ENCODE assay signal across 8 mouse cellular contexts in the genomic region with DNA sequence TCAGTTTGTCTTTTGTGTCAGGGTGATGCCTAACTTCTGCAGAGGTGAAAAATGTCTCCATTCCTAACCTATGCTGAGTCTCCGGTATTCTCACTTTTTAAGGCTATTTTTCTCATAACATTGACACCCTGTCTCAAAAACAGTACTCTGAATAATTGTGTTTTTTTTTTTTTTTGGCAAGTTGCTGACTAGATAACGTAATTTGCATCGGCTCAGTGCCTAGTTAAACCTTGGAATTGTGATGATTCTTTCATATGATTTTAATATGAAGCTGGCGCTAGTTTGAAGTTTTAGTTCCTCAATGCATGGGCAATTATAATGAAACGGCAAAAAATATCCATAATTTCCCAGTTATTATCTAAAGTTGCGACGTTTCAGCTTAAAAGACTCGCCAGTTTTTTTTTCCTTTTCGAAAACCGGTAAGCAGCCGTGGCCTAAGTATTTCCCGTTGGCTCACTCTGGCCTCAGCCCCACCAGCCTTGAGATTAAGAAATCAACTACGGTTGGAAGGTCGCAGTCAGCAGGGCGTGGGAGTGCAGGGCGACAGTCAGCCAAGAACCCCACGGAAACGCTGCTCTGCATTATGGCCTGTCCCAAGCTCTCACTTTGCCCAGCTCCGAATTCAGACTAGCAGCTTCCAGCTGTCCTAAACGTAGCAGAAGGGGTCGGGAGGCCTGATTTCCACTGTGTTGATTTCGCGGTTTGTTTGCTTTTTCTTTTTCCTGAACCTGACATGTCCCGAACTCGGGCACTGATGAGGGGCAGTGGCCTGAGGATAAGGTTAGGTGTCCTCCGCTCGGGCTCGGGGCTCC. TPM values are rescaled to one million over a fixed set of nuclear protein-coding genes. Genes with fewer than 3 reads are reported as not detected.
DNase-seq lines count a peak whose midpoint lies in the region; ATAC-seq and TF ChIP-seq lines count a peak whose summit lies in the region.

No protein-coding gene starts in this region.

- H3K9ac ChIP-seq in intestine, embryonic 15.5 days: peak overlapping the region; percentile 79
- peak overlapping the region; percentile 77 for H3K9ac ChIP-seq in lung, embryonic 14.5 days

- peak; percentile 71 for DNase-seq in embryo, embryonic 10 days (ENCODE audit: low spot score)
- no peak for DNase-seq in embryo, embryonic 10.5 days (ENCODE audit: low spot score)
- DNase-seq in ES-CJ7 (ENCODE audit: low read depth, low spot score): peak; percentile 63
- peak; percentile 82 to 84 for DNase-seq in cerebellum, postnatal 14 days
- peak; percentile 26 to 70 for DNase-seq in gastrocnemius, postnatal 4 days (ENCODE audit: low spot score in 2 of 2)
- peak; percentile 72 for DNase-seq in lung, embryonic 14.5 days
- DNase-seq in skeletal muscle tissue, adult 2 months (ENCODE audit: low read depth, low spot score): peak; percentile 82

- ATAC-seq in intestine, embryonic 15.5 days: peak; percentile 58
- ATAC-seq in lung, embryonic 14.5 days (ENCODE audit: insufficient read depth): peak; percentile 25

- H3K4me1 ChIP-seq in intestine, embryonic 15.5 days (replicated peaks): no peaks in the 10 kb centered on the region
- no peaks in the 10 kb centered on the region for H3K4me1 ChIP-seq in lung, embryonic 14.5 days (ENCODE audit: insufficient read depth)

- peak overlapping the region; percentile 67 for H3K4me2 ChIP-seq in intestine, embryonic 15.5 days (replicated peaks)
- H3K4me2 ChIP-seq in lung, embryonic 14.5 days: peak overlapping the region; percentile 81

- H3K9me3 ChIP-seq in intestine, embryonic 15.5 days: no peaks in the 10 kb centered on the region
- H3K9me3 ChIP-seq in lung, embryonic 14.5 days (ENCODE audit: low read depth, low read length): no peaks in the 10 kb centered on the region

- TF ChIP-seq CTCF in lung, embryonic 14.5 days (IDR thresholded peaks at IDR 0.05; ENCODE audit: low read depth): no peak

- H3K4me3 ChIP-seq in intestine, embryonic 15.5 days (replicated peaks): peak overlapping the region; percentile 67
- peak overlapping the region; percentile 75 for H3K4me3 ChIP-seq in lung, embryonic 14.5 days (ENCODE audit: low read depth, low read length)

- H3K36me3 ChIP-seq in intestine, embryonic 15.5 days: no peaks in the 10 kb centered on the region
- peaks cover 4% of the 10 kb centered on the region; the same call in 1 of the 2 replicates for H3K36me3 ChIP-seq in lung, embryonic 14.5 days (ENCODE audit: insufficient read depth)

- WGBS in intestine, embryonic 15.5 days: 6% methylated on average over 28 of the region's 28 CpGs
- WGBS in lung, embryonic 14.5 days: 4% methylated on average over 28 of the region's 28 CpGs

- H3K27me3 ChIP-seq in intestine, embryonic 15.5 days (replicated peaks): no peaks in the 10 kb centered on the region
- no peaks in the 10 kb centered on the region for H3K27me3 ChIP-seq in lung, embryonic 14.5 days (ENCODE audit: insufficient read depth, low read length)

- H3K27ac ChIP-seq in intestine, embryonic 15.5 days: peak overlapping the region; percentile 99
- peak overlapping the region; percentile 97 for H3K27ac ChIP-seq in lung, embryonic 14.5 days (ENCODE audit: low read depth)

RNA-seq across cellular contexts. Expression of gene Luc7l2, which starts 0.7 kb away (rescaled TPM):
- total RNA-seq in gastrocnemius, postnatal 4 days (2021): 100 to 1,000 TPM; 138 to 156 TPM
- 29.2 and 29.6 TPM in 2 replicates for polyA plus RNA-seq in intestine, embryonic 15.5 days (2015; fragmentation: Nextera tagmentation; extraction: Ambion mirVana)
- 47.0 and 47.2 TPM in 2 replicates for polyA plus RNA-seq in lung, embryonic 14.5 days (2014; fragmentation: Nextera tagmentation; extraction: Ambion mirVana)

RNA-seq across cellular contexts. Expression of gene Fmc1, which starts 17.2 kb away (rescaled TPM):
- 10 to 100 TPM; 72.4 to 77.7 TPM for total RNA-seq in gastrocnemius, postnatal 4 days (2021)
- polyA plus RNA-seq in intestine, embryonic 15.5 days (2015; fragmentation: Nextera tagmentation; extraction: Ambion mirVana): 170 and 176 TPM in 2 replicates
- 102 and 109 TPM in 2 replicates for polyA plus RNA-seq in lung, embryonic 14.5 days (2014; fragmentation: Nextera tagmentation; extraction: Ambion mirVana)
